Mouse (Mus musculus) MEL (cell line): ENCODE measurements around the gene Serpina3c. TPM values are rescaled to one million over a fixed set of nuclear protein-coding genes. Genes with fewer than 3 reads are reported as not detected.

Source experiments
- DNase-seq: peaks from one replicate; pipeline ENCODE4 v3.0.0; 2011; ENCODE audit warnings: low read depth, low spot score
- H3K27ac ChIP-seq: 2 replicates; pipeline ENCODE4 v1.5.1; 2012; ENCODE audit warnings: low read depth, mild to moderate bottlenecking, control low read depth, low read length, moderate library complexity; ENCODE audit not compliant: control insufficient read depth
- H3K27me3 ChIP-seq, 2 experiments: fragments of 150-350 bp in 1 of 2; sonication (generic) in 1 of 2; 2 replicates each; pipeline ENCODE4 v1.6.1; 2012; ENCODE audit warnings: low read length in 2 of 2, mild to moderate bottlenecking in 2 of 2, improper control_type of control experiment in 1 of 2, moderate library complexity in 1 of 2; ENCODE audit not compliant: insufficient read depth in 2 of 2, control insufficient read depth in 1 of 2
- H3K36me3 ChIP-seq, 2 experiments: 2 replicates each; pipeline ENCODE4 v1.6.1; 2012 to 2014; ENCODE audit warnings: low read length in 2 of 2, improper control_type of control experiment in 1 of 2, inconsistent platforms in 1 of 2, mild to moderate bottlenecking in 1 of 2; ENCODE audit not compliant: insufficient read depth in 2 of 2, control insufficient read depth in 1 of 2
- H3K4me1 ChIP-seq, 2 experiments: fragments of 150-350 bp in 1 of 2; sonication (generic) in 1 of 2; 2 replicates each; pipeline ENCODE4 v1.6.1; 2012; ENCODE audit warnings: low read length in 2 of 2, improper control_type of control experiment in 1 of 2, mild to moderate bottlenecking in 1 of 2; ENCODE audit not compliant: insufficient read depth in 2 of 2, control insufficient read depth in 1 of 2
- H3K4me3 ChIP-seq, 2 experiments: fragments of 150-350 bp in 1 of 2; sonication (generic) in 1 of 2; 2 replicates each; pipeline ENCODE4 v1.5.1; 2012; ENCODE audit warnings: low read depth in 2 of 2, low read length in 2 of 2, mild to moderate bottlenecking in 2 of 2, moderate library complexity in 2 of 2, control low read depth in 1 of 2, improper control_type of control experiment in 1 of 2; ENCODE audit not compliant: control insufficient read depth in 1 of 2, insufficient read depth in 1 of 2
- H3K79me2 ChIP-seq: 2 replicates; pipeline ENCODE4 v1.6.1; 2012; ENCODE audit warnings: mild to moderate bottlenecking, low read length, moderate library complexity; ENCODE audit not compliant: control insufficient read depth, poor library complexity, insufficient read depth
- H3K9ac ChIP-seq: 2 replicates; pipeline ENCODE4 v1.6.1; 2012; ENCODE audit warnings: low read depth, mild to moderate bottlenecking, control low read depth, low read length, moderate library complexity; ENCODE audit not compliant: control insufficient read depth, poor library complexity, severe bottlenecking
- H3K9me3 ChIP-seq: fragments of 150-350 bp; sonication (generic); replicated peaks from 2 replicates; pipeline ENCODE4 v1.6.1; 2012; ENCODE audit warnings: mild to moderate bottlenecking, low read length, improper control_type of control experiment, moderate library complexity; ENCODE audit not compliant: insufficient read depth
- CHD1 ChIP-seq: IDR thresholded peaks from 2 replicates; pipeline ENCODE4 v1.6.1; 2012; ENCODE audit warnings: low read depth, mild to moderate bottlenecking, inconsistent platforms, low read length, improper control_type of control experiment
- EP300 ChIP-seq, 2 experiments: IDR thresholded peaks; 2 replicates each; pipeline ENCODE4 v1.6.1; 2011; ENCODE audit warnings: improper control_type of control experiment in 2 of 2, low read length in 2 of 2, low read depth in 1 of 2, mild to moderate bottlenecking in 1 of 2
- ETS1 ChIP-seq: IDR thresholded peaks from 2 replicates; pipeline ENCODE4 v1.6.1; 2012; ENCODE audit warnings: low read depth, mild to moderate bottlenecking, inconsistent platforms, low read length, improper control_type of control experiment, moderate library complexity
- GATA1 ChIP-seq: IDR thresholded peaks from 2 replicates; pipeline ENCODE4 v1.6.1; 2011; ENCODE audit warnings: low read depth, low read length, improper control_type of control experiment
- JUND ChIP-seq: IDR thresholded peaks from 2 replicates; pipeline ENCODE4 v1.6.1; 2011; ENCODE audit warnings: low read depth, mild to moderate bottlenecking, improper control_type of control experiment, low read length
- MAX ChIP-seq: IDR thresholded peaks from 2 replicates; pipeline ENCODE4 v1.6.1; 2011; ENCODE audit warnings: low read length, improper control_type of control experiment
- MAZ ChIP-seq: IDR thresholded peaks from 2 replicates; pipeline ENCODE4 v1.6.1; 2012; ENCODE audit warnings: low read depth, mild to moderate bottlenecking, inconsistent platforms, low read length, improper control_type of control experiment
- MYB ChIP-seq: IDR thresholded peaks from 2 replicates; pipeline ENCODE4 v1.6.1; 2011; ENCODE audit warnings: mild to moderate bottlenecking, low read depth, low read length, improper control_type of control experiment
- NELFE ChIP-seq: IDR thresholded peaks from 2 replicates; pipeline ENCODE4 v1.6.1; 2011; ENCODE audit warnings: low read depth, low read length, improper control_type of control experiment
- POLR2A ChIP-seq, 2 experiments: IDR thresholded peaks; 2 replicates each; pipeline ENCODE4 v1.6.1; 2011 to 2012; ENCODE audit warnings: low read length in 2 of 2, mild to moderate bottlenecking in 2 of 2, control low read depth in 1 of 2, improper control_type of control experiment in 1 of 2, low read depth in 1 of 2, moderate library complexity in 1 of 2; ENCODE audit not compliant: control insufficient read depth in 1 of 2, insufficient read depth in 1 of 2, poor library complexity in 1 of 2
- POLR2AphosphoS2 ChIP-seq: IDR thresholded peaks from 2 replicates; pipeline ENCODE4 v1.6.1; 2011; ENCODE audit warnings: low read length, improper control_type of control experiment
- POLR2AphosphoS5 ChIP-seq: IDR thresholded peaks from 2 replicates; pipeline ENCODE4 v1.6.1; 2012; ENCODE audit warnings: low read depth, borderline replicate concordance, mild to moderate bottlenecking, inconsistent platforms, low read length, moderate library complexity, mixed read lengths
- RAD21 ChIP-seq: IDR thresholded peaks from 2 replicates; pipeline ENCODE4 v1.6.1; 2011; ENCODE audit warnings: mild to moderate bottlenecking, low read depth, low read length, improper control_type of control experiment
- RCOR1 ChIP-seq: IDR thresholded peaks from 2 replicates; pipeline ENCODE4 v1.6.1; 2012; ENCODE audit warnings: low read depth, mild to moderate bottlenecking, inconsistent platforms, low read length, improper control_type of control experiment
- SIN3A ChIP-seq: IDR thresholded peaks from 2 replicates; pipeline ENCODE4 v1.6.1; 2012; ENCODE audit warnings: low read length, improper control_type of control experiment, inconsistent platforms
- SMC3 ChIP-seq: IDR thresholded peaks from 2 replicates; pipeline ENCODE4 v1.6.1; 2011; ENCODE audit warnings: low read depth, low read length, improper control_type of control experiment
- TCF12 ChIP-seq: IDR thresholded peaks from 2 replicates; pipeline ENCODE4 v1.6.1; 2014; ENCODE audit warnings: low read depth, mild to moderate bottlenecking, inconsistent platforms, low read length, improper control_type of control experiment, moderate library complexity
- UBTF ChIP-seq: IDR thresholded peaks from 2 replicates; pipeline ENCODE4 v1.6.1; 2012; ENCODE audit warnings: low read depth, mild to moderate bottlenecking, inconsistent platforms, low read length, improper control_type of control experiment, moderate library complexity, borderline replicate concordance; ENCODE audit not compliant: insufficient read depth
- USF2 ChIP-seq, 2 experiments: IDR thresholded peaks; 2 replicates each; pipeline ENCODE4 v1.6.1; 2011 to 2012; ENCODE audit warnings: improper control_type of control experiment in 2 of 2, low read length in 2 of 2, borderline replicate concordance in 1 of 2, inconsistent platforms in 1 of 2, low read depth in 1 of 2, mild to moderate bottlenecking in 1 of 2; ENCODE audit not compliant: insufficient read depth in 1 of 2
- ZNF384 ChIP-seq: IDR thresholded peaks from 2 replicates; pipeline ENCODE4 v1.6.1; 2012; ENCODE audit warnings: low read depth, mild to moderate bottlenecking, inconsistent platforms, low read length, improper control_type of control experiment
- polyA plus RNA-seq, 2 experiments: library from polyadenylated mRNA; stranded (reverse) in 1 of 2; unstranded in 1 of 2; fragments of >175 nt in 1 of 2; fragments of >200 nt in 1 of 2; gene quantifications; 2 replicates each; pipeline versions ENCODE4 v1.2.1 to v1.2.4; 2012; ENCODE audit warnings: low replicate concordance in 2 of 2, low read depth in 1 of 2; ENCODE audit not compliant: insufficient read length in 2 of 2, insufficient read depth in 1 of 2, missing spikeins in 1 of 2
- total RNA-seq: library from RNA; depleted of rRNA; stranded (reverse); fragments of 300-350 nt; gene quantifications from 2 replicates; pipeline ENCODE4 v1.2.3, GENCODE M21; 2012

Serpina3c gene
- total and polyA plus RNA-seq, 3 experiments, result not detected

GRCm38 (mm10) chr12:104185046-104185445 lies 31.4 kb upstream of the Serpina3c start:
- H3K27me3 ChIP-seq, result no peaks in the 10 kb centered on the region
- TF ChIP-seq RCOR1 (no peak), UBTF (no peak), USF2 (IDR thresholded peaks at IDR 0.05; ENCODE audit: borderline replicate concordance in 1 of 2, insufficient read depth in 1 of 2, low read depth in 1 of 2, low read length in 2 of 2) (no peak), MYB (no peak), GATA1 (no peak), RAD21 (no peak), EP300 (IDR thresholded peaks at IDR 0.05; ENCODE audit: low read depth in 1 of 2, low read length in 2 of 2) (no peak), JUND (no peak), SIN3A (no peak), ETS1 (no peak), TCF12 (no peak), MAX (no peak), CHD1 (no peak)
- TF ChIP-seq, all 39 proteins: peak for 0
- Histone ChIP-seq H3K79me2 (no peaks in the 10 kb centered on the region), H3K4me1 (no peaks in the 10 kb centered on the region), H3K27ac (no peak overlapping the region), H3K4me3 (no peak overlapping the region), H3K9ac (no peak overlapping the region), H3K36me3 (no peaks in the 10 kb centered on the region), H3K9me3 (no peaks in the 10 kb centered on the region)
- no peak for DNase-seq

GRCm38 (mm10) chr12:104178987-104179386 lies 25.3 kb upstream of the Serpina3c start:
- TF ChIP-seq POLR2AphosphoS5 (no peak), POLR2AphosphoS2 (no peak), RCOR1 (no peak), SIN3A (no peak), ETS1 (no peak), SMC3 (no peak), ZNF384 (no peak), MAZ (no peak), NELFE (no peak), POLR2A (IDR thresholded peaks at IDR 0.05; ENCODE audit: control insufficient read depth in 1 of 2, insufficient read depth in 1 of 2, low read depth in 1 of 2, low read length in 2 of 2, poor library complexity in 1 of 2) (no peak), CHD1 (no peak)
- Histone ChIP-seq H3K4me1 (no peaks in the 10 kb centered on the region), H3K9me3 (no peaks in the 10 kb centered on the region), H3K4me3 (no peak overlapping the region), H3K36me3 (no peaks in the 10 kb centered on the region), H3K9ac (no peak overlapping the region), H3K79me2 (no peaks in the 10 kb centered on the region), H3K27me3 (no peaks in the 10 kb centered on the region), H3K27ac (no peak overlapping the region)
- DNase-seq, result no peak
